Mouse (Mus musculus): ENCODE data around the gene Rpl26. TPM values are rescaled to one million over a fixed set of nuclear protein-coding genes. Genes with fewer than 3 reads are reported as not detected.

Rpl26 gene
- 100 to 1,000 TPM; 701 to 756 TPM for total RNA-seq (2021)

GRCm38 (mm10) chr11:68901351-68902046 lies at the start of gene Rpl26:
TSS of gene Rpl26 (plus strand) at chr11:68901583.
- intact Hi-C loops (cut with DNase I), result no loop called here

GRCm38 (mm10) chr11:68851644-68852485 lies 49.5 kb upstream of the Rpl26 start:
- intact Hi-C loops (cut with DNase I), result no loop called here
- no peak for DNase-seq (ENCODE audit: extremely low spot score in 1 of 2, low spot score in 2 of 2)

More at GRCm38 (mm10) chr11:68901351-68902046, at the start of gene Rpl26:
- peak; percentile 98 to 99 for DNase-seq (ENCODE audit: extremely low spot score in 1 of 2, low spot score in 2 of 2)

GRCm38 (mm10) chr11:68852486-68852901 lies 48.9 kb upstream of the Rpl26 start:
- DNase-seq (ENCODE audit: extremely low spot score in 1 of 2, low spot score in 2 of 2), result peak; percentile 44 to 83
- intact Hi-C loops (cut with DNase I), result no loop called here

- intact Hi-C loops (cut with DNase I), result no loop called here
- peak; percentile 99 to 100 for DNase-seq (ENCODE audit: extremely low spot score in 1 of 2, low spot score in 2 of 2)
Observed at GRCm38 (mm10) chr11:68852932-68853409, 48.4 kb upstream of the Rpl26 start.

- peak in 1 of 2 experiments; percentile 33 for DNase-seq (ENCODE audit: extremely low spot score in 1 of 2, low spot score in 2 of 2)
- intact Hi-C loops (cut with DNase I), result no loop called here
Observed at GRCm38 (mm10) chr11:68853611-68854401, 47.6 kb upstream of the Rpl26 start.

- intact Hi-C loops (cut with DNase I), result no loop called here
- no peak for DNase-seq (ENCODE audit: extremely low spot score in 1 of 2, low spot score in 2 of 2)
Observed at GRCm38 (mm10) chr11:68854621-68855020, 46.8 kb upstream of the Rpl26 start.

GRCm38 (mm10) chr11:68857329-68857728 lies 44.1 kb upstream of the Rpl26 start:
- intact Hi-C loops (cut with DNase I), result no loop called here
- no peak for DNase-seq (ENCODE audit: extremely low spot score in 1 of 2, low spot score in 2 of 2)

GRCm38 (mm10) chr11:68859943-68860593 lies 41.3 kb upstream of the Rpl26 start:
- intact Hi-C loops (cut with DNase I), result no loop called here
- no peak for DNase-seq (ENCODE audit: extremely low spot score in 1 of 2, low spot score in 2 of 2)

GRCm38 (mm10) chr11:68862260-68862659 lies 39.1 kb upstream of the Rpl26 start:
- intact Hi-C loops (cut with DNase I), result no loop called here
- no peak for DNase-seq (ENCODE audit: extremely low spot score in 1 of 2, low spot score in 2 of 2)

- DNase-seq (ENCODE audit: extremely low spot score in 1 of 2, low spot score in 2 of 2), result no peak
- intact Hi-C loops (cut with DNase I), result no loop called here
Observed at GRCm38 (mm10) chr11:68863631-68864091, 37.7 kb upstream of the Rpl26 start.

GRCm38 (mm10) chr11:68864544-68865189 lies 36.7 kb upstream of the Rpl26 start:
- intact Hi-C loops (cut with DNase I), result no loop called here
- peak in 1 of 2 experiments; percentile 91 for DNase-seq (ENCODE audit: extremely low spot score in 1 of 2, low spot score in 2 of 2)

- intact Hi-C loops (cut with DNase I), result loop anchor here (10.0 kb wide), 1 partner anchor 386 kb away; no protein-coding TSS in a partner anchor
Observed at GRCm38 (mm10) chr11:68871277-68871676, 30.1 kb upstream of the Rpl26 start.

GRCm38 (mm10) chr11:68871748-68872147 lies 29.6 kb upstream of the Rpl26 start, which contains the start of gene Ndel1:
TSS of gene Ndel1 (minus strand) at chr11:68871858.
- peak in 1 of 2 experiments; percentile 61 for DNase-seq (ENCODE audit: extremely low spot score in 1 of 2, low spot score in 2 of 2)
- intact Hi-C loops (cut with DNase I), result loop anchor here (10.0 kb wide), 1 partner anchor 387 kb away; no protein-coding TSS in a partner anchor

More at GRCm38 (mm10) chr11:68871277-68871676, 30.1 kb upstream of the Rpl26 start:
- no peak for DNase-seq (ENCODE audit: extremely low spot score in 1 of 2, low spot score in 2 of 2)

GRCm38 (mm10) chr11:68874841-68875240 lies 26.5 kb upstream of the Rpl26 start:
- DNase-seq (ENCODE audit: extremely low spot score in 1 of 2, low spot score in 2 of 2), result peak; percentile 48 to 67
- intact Hi-C loops (cut with DNase I), result loop anchor here (10.0 kb wide), 1 partner anchor 390 kb away; no protein-coding TSS in a partner anchor

- no peak for DNase-seq (ENCODE audit: extremely low spot score in 1 of 2, low spot score in 2 of 2)
- intact Hi-C loops (cut with DNase I), result loop anchor here (10.0 kb wide), 1 partner anchor 394 kb away; no protein-coding TSS in a partner anchor
Observed at GRCm38 (mm10) chr11:68878811-68879210, 22.6 kb upstream of the Rpl26 start.

- intact Hi-C loops (cut with DNase I), result no loop called here
- DNase-seq (ENCODE audit: extremely low spot score in 1 of 2, low spot score in 2 of 2), result no peak
Observed at GRCm38 (mm10) chr11:68882107-68882506, 19.3 kb upstream of the Rpl26 start.

- DNase-seq (ENCODE audit: extremely low spot score in 1 of 2, low spot score in 2 of 2), result no peak
- intact Hi-C loops (cut with DNase I), result no loop called here
Observed at GRCm38 (mm10) chr11:68883843-68884242, 17.5 kb upstream of the Rpl26 start.
